Mouse (Mus musculus) embryo, embryonic 11.5 days (tissue): ENCODE measurements at regions not wholly inside any gene's neighbourhood (a gene's known extent, or its start where the extent isn't known, plus 50 kb on each side); places are given as distances from the start of the nearest gene placed in this dataset.
"Not testable (repeated sequence)": the region's sequence is repeated elsewhere in the genome, so short reads cannot be mapped to it uniquely, and the experiment has no call there.

Experiments used
- DNase-seq: peaks from one replicate; pipeline ENCODE4 v3.0.0-alpha.2; 2012; ENCODE audit warnings: low read depth, low spot score

DNA sequence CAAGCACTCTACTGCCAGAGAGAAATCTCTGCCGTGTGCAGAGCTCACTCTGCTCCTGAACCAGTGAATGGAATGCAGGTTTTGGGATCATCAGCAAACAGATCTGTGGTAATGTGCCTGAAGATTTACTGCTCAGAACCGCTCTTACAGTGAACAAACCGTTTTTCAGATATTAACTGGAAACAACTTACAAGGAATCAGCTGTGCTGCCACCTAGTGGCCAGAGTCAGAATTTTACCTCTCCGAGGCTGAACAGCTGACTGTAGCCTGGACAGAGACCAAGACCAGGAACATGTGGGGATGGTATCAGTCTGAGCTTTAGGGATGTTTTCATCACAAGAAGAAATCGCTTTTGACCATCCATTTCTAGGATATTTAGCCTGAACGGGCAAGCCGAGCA, 65.3 kb downstream of the Gm15023 start:
- DNase-seq, result not testable (repeated sequence)

DNA sequence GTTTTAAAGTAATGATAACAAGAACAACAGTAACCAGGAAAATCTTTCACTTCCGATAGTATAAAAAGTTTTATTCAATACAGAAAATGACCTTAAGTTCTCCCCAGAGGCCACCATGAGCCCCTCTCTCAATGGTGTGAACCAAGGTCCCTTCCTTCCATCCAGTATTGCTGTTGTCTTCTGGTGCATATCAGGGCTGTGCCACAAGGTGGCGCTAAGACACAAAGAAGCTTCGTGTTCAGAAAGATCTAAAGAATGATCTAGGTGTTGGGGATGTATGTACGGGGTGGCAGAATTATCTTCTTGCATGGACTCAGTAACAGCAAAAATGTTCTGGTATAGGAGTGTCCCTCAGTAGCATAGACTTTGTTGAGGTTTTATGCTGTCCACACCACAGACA, 66.6 kb downstream of the Gm15023 start:
- DNase-seq, result peak; percentile 24

- DNase-seq, result no peak
These were observed 75.8 kb downstream of the Gm15023 start for GRCm38 (mm10) chrX:135101594-135101993.

DNA sequence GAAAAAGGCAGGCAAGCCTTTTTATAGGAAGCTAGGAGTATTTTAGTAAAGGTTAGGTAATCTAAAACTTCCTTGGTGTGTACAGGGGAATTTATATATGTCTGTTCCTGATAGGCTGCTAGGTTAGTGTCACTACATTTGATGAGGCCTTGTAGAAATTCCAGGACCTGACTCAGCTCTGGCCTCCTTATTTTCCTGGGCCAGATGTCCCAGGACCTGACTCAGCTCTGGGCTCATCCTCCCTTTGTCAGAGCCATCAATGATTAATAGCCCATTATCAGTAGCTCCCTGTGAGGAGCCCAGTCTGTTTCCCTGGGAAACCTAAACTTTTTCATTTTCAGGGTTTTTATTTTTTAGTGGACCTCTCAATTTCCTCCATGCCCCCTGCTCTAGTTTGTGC, 79.3 kb downstream of the Gm15023 start:
- no peak for DNase-seq

DNA sequence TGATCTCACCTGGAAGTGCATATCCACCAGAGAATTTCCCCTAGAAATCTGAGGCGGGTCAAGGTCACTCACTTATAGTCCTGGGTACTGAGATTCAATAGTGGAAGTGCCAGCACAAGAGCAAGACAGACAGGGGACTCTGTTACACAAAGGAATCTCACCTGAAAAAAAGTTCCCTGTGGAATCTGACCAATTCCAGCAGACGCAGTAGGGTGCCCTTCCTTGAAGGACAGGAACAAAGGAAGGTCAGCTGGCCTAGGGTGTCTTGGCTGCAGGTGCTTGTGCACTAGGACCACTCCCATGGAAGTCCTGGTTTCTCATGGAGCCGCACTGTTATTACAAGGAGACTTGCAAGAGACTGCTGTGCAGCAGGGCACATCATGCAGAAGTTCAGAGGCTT, 81.2 kb downstream of the Gm15023 start:
- DNase-seq, result no peak

GRCm38 (mm10) chrX:135091074-135091473, 82.1 kb upstream of the Zmat1 start:
- DNase-seq, result peak; percentile 24

DNA sequence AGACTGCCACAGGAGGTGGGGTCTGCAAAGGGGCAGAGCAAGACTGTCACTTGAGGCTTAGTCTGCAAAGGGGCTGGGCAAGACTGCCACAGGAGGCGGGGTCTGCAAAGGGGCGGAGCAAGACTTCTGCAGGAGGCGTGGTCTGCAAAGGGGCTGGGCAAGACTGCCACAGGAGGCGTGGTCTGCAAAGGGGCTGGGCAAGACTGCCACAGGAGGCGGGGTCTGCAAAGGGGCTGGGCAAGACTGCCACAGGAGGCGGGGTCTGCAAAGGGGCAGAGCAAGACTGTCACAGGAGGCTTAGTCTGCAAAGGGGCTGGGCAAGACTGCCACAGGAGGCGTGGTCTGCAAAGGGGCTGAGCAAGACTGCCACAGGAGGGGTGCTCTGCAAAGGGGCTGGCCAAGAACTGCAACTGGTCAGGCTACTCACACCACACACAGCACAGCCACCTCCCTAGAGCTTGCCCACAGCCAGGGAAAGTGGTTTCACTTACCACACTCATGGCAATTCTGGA, 78.1 kb upstream of the Zmat1 start:
- not testable (repeated sequence) for DNase-seq

DNA sequence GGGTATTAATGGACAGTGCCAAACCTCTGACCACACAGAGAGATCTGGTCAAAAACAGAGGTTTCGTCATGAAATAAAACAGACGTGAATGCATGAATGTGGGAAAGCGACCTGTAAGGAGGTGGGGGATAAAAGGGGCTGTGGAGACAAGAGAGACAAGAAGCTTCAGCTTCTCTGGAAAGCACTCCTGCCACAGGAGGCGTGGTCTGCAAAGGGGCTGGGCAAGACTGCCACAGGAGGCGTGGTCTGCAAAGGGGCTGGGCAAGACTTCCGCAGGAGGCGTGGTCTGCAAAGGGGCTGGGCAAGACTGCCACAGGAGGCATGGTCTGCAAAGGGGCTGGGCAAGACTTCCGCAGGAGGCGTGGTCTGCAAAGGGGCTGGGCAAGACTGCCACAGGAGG, 77.6 kb upstream of the Zmat1 start:
- DNase-seq, result not testable (repeated sequence)

DNA sequence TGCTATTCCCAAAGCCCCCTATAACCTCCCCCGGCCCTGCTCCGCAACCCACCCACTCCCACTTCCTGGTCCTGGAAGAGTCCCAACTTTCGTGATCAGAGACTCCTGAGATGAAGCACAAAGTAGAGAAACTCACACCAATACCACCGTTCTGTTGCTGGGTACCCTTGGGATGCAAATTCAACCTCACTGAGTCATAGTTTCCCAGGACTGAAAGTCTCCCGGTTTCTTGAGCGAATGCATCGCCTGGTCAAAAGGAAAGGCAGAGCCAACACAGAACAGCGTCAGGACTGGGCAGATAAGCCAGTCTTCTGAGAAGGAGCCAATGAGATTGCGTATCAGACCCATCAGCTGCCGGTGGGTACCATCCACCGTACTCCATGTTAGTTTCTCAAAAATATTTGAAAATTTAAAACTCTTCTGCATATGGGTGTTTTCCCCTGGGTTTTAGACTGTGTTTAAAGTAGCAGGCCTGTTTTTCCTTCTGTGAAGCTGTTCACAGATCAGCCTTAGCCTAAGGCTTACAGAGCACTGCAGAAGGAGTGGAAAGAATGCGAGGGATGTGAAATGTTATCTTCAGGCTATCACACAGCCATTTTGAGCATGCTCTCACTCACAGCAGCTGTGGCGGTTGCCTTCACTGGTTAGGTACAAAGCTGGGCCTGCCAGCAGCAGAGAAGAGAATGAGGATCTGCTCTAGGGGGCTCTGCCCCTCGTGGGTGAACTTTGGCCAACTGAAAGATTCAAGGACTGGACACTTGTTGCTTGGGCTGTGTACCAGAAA, 77.0 kb upstream of the Zmat1 start:
- DNase-seq, result not testable (repeated sequence)

GRCm38 (mm10) chrX:135080380-135081158, 71.6 kb upstream of the Zmat1 start:
- DNase-seq, result no peak

GRCm38 (mm10) chrX:135079388-135079787, 70.4 kb upstream of the Zmat1 start:
- DNase-seq, result no peak

- no peak for DNase-seq
These were observed 66.9 kb upstream of the Zmat1 start for GRCm38 (mm10) chrX:135075903-135076302.

DNA sequence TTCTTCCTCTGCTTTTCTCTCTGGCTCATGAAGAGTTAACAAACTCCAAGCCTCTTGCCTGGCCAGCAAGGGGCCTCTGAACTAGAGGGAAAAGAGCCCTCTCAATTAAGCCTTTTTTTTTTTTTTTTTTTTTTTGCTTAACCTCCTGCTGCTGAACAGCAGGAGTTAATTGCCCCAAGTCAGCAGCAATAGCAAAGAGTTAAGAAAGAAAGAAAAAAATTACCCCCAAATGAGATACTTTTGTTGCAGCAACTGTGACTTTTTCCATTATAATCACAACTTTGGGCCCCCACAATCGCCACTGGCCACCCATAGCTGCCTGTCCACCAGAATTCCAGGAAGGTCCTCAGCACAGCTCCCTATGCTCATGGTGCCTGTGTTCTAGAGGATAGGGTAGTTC, 60.4 kb upstream of the Zmat1 start:
- no peak for DNase-seq

DNA sequence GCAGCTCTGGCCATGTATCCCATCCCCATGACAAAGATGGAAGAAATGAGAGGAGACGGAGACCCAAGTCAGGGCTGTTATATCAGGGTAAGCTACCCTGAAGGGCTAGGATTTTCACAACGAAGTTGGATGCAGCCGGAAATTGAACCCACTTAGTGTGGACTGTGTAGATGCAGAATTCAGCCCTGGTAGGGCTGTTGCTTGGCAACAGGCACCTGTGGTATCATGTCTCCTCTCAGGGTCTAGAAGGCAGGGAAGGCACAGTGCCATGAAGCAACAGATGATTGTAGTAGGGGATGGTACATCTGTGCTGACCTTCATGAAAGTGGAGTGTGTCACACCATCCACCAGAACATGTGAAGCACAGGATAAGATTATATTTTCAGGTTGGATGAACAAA, 51.2 kb upstream of the Zmat1 start:
- DNase-seq, result no peak

DNA sequence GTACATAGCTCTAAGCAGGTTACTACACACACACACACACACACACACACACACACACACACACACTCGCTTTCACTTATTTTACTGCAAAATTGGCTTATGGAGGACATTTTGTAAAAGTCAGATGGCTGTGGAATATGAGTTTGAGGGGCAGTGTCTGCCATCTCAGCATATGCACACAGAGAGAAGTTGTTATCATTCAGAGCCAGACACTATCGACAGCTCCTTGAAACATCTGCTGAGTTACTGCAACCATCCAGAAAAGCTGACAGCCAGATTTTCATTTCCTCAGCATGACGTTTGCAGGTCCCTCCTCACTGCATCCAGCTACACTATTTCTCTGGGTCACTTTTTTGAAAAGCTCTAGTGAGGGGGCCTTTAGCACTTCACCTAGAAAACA, 49.9 kb upstream of the Zmat1 start:
- no peak for DNase-seq
